Mouse (Mus musculus) heart, embryonic 11.5 days (tissue): ENCODE measurements around the gene Gpr160. TPM values are rescaled to one million over a fixed set of nuclear protein-coding genes. Genes with fewer than 3 reads are reported as not detected.

ENCODE experiments used
- ATAC-seq: fragments of 200-750 bp; cut with Nextera tagmentation; replicated peaks from 2 replicates; pipeline ENCODE4 v1.8.0; 2017; ENCODE audit warnings: moderate library complexity; ENCODE audit not compliant: insufficient number of reproducible peaks, low FRiP score, low TSS enrichment
- H3K27ac ChIP-seq: fragments of 300-500 bp; sonication (generic); 2 replicates; pipeline ENCODE4 v1.5.1; 2014; ENCODE audit warnings: mild to moderate bottlenecking, low read depth, low read length
- H3K27me3 ChIP-seq: fragments of 300-500 bp; sonication (generic); 2 replicates; pipeline ENCODE4 v1.6.1; 2014; ENCODE audit warnings: mild to moderate bottlenecking, low read length, mixed read lengths; ENCODE audit not compliant: control insufficient read depth, insufficient read depth
- H3K36me3 ChIP-seq: fragments of 300-500 bp; sonication (generic); 2 replicates; pipeline ENCODE4 v1.6.1; 2014; ENCODE audit warnings: mild to moderate bottlenecking, low read length, moderate library complexity, mixed read lengths; ENCODE audit not compliant: control insufficient read depth, insufficient read depth
- H3K4me1 ChIP-seq: fragments of 300-500 bp; sonication (generic); 2 replicates; pipeline ENCODE4 v1.6.1; 2014; ENCODE audit warnings: low read length; ENCODE audit not compliant: control insufficient read depth, insufficient read depth
- H3K4me2 ChIP-seq: fragments of 300-500 bp; sonication (generic); 2 replicates; pipeline ENCODE4 v1.6.1; 2014; ENCODE audit warnings: mild to moderate bottlenecking, moderate library complexity
- H3K4me3 ChIP-seq: fragments of 300-500 bp; sonication (generic); 2 replicates; pipeline ENCODE4 v1.5.1; 2014; ENCODE audit warnings: low read depth, low read length
- H3K9ac ChIP-seq: fragments of 300-500 bp; sonication (generic); 2 replicates; pipeline ENCODE4 v1.6.1; 2014; ENCODE audit warnings: mild to moderate bottlenecking, low read depth, low read length, moderate library complexity
- H3K9me3 ChIP-seq: fragments of 300-500 bp; sonication (generic); replicated peaks from 2 replicates; pipeline ENCODE4 v1.6.1; 2016; ENCODE audit warnings: low read length; ENCODE audit not compliant: control insufficient read depth
- WGBS: fragments of 180-500 bp; shearing (Covaris S2); extraction: QIAGEN DNeasy Blood & Tissue Kit; methylation state at CpG from one replicate; pipeline ENCODE4 v1.1.7; 2014; ENCODE audit not compliant: insufficient replicate concordance; 5-methylcytosine and 5-hydroxymethylcytosine counted together
- polyA plus RNA-seq: library from polyadenylated mRNA; unstranded; fragments of >200 nt; fragmentation: Nextera tagmentation; extraction: Ambion mirVana; gene quantifications from 2 replicates; pipeline ENCODE4 v1.2.1, GENCODE M21; 2014

Gene Gpr160
- polyA plus RNA-seq, 1 experiment from 2014 or later = 1.2 TPM

DNA sequence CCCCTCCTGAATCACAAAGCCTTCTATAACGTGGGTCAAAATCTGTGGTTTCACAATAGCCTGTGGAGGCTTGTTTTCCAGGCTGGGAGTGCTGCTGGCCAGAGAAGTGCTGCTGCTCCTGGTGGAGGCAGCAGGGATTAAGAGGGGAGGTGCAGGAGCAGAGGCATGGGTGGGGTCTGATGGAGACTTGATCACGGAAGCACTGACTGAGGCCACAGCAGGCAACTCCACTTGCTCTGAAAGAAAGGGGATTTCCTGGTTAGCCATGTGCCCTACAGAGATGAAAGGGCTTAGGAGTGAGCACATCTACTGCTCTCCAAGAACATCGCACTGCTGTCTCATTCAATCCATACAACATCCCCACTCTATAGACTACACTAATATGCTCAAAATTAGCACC is 74.1 kb downstream of the Gpr160 start:
- no peak overlapping the region for H3K9ac ChIP-seq
- no peak overlapping the region for H3K27ac ChIP-seq
- no peak for ATAC-seq
- H3K4me3 ChIP-seq = no peak overlapping the region
- H3K27me3 ChIP-seq = no peaks in the 10 kb centered on the region
- no peaks in the 10 kb centered on the region for H3K4me1 ChIP-seq
- 58% methylated on average over 3 of the region's 3 CpGs for WGBS
- H3K36me3 ChIP-seq = 0 out of 2 replicates have a peak, but pooled peaks cover 4% of the 10 kb centered on the region
- no peak overlapping the region for H3K4me2 ChIP-seq
- no peaks in the 10 kb centered on the region for H3K9me3 ChIP-seq

DNA sequence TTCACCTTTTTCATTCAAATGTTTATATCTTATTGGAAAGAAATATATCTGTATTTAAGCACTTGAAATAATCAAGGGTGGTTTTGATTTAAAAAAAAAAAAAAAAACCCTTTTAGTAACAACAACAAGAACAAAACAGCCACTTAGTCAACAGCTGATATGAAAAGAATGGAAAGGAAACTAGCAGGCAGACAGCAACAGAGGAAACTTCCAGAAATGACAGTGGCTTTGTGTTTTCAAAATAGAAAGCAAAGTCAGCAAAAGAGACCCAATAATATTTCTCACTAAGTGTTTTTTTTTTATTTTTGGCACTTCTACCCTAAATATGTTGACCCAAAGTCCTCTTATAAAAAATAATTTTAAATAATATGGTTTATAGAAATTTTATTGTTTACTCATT is 78.6 kb downstream of the Gpr160 start:
- Histone ChIP-seq H3K4me3 (no peak overlapping the region), H3K4me2 (no peak overlapping the region), H3K4me1 (no peaks in the 10 kb centered on the region), H3K9ac (no peak overlapping the region), H3K9me3 (no peaks in the 10 kb centered on the region), H3K27ac (no peak overlapping the region), H3K36me3 (peaks cover 10% of the 10 kb centered on the region), H3K27me3 (no peaks in the 10 kb centered on the region)
- no peak for ATAC-seq

Other genes starting within 250 kb of the Gpr160 start
- gene Lrriq4, start 211.4 kb upstream of the Gpr160 start, polyA plus RNA-seq = 0.09 TPM in 1 of 2 replicates, not detected in the other
- gene Lrrc34, start 208.1 kb upstream of the Gpr160 start, polyA plus RNA-seq = 0.62 and 0.86 TPM in 2 replicates
- not detected in 2 replicates for gene Lrrc31, start 156.1 kb upstream of the Gpr160 start, polyA plus RNA-seq
- gene Samd7, start 109.7 kb upstream of the Gpr160 start, polyA plus RNA-seq = not detected in 2 replicates
- 60.6 and 75.0 TPM in 2 replicates for gene Sec62, start 63.1 kb upstream of the Gpr160 start, polyA plus RNA-seq
- 5.5 and 6.7 TPM in 2 replicates for gene Phc3, start 113.5 kb downstream of the Gpr160 start, polyA plus RNA-seq
- gene Prkci, start 139.8 kb downstream of the Gpr160 start, polyA plus RNA-seq = 20.6 and 26.8 TPM in 2 replicates
- 26.3 and 32.4 TPM in 2 replicates for gene Skil, start 239.1 kb downstream of the Gpr160 start, polyA plus RNA-seq